Mouse (Mus musculus): ENCODE results near the gene Ttc8. TPM values are rescaled to one million over a fixed set of nuclear protein-coding genes. Genes with fewer than 3 reads are reported as not detected.

Ttc8 gene
- polyA plus RNA-seq (2017; shearing (Covaris generic)), result 1.6 TPM

GRCm38 (mm10) chr12:98920194-98920991, at the start of gene Ttc8:
Gene Ttc8, plus strand, starts transcription at chr12:98920574.

GRCm38 (mm10) chr12:98900881-98901801, 19.2 kb upstream of the Ttc8 start, which contains the start of gene Eml5:
Gene Eml5, minus strand, starts transcription at chr12:98901484.

Other genes starting within 250 kb of the Ttc8 start
- gene Ptpn21, start 183.2 kb upstream of the Ttc8 start, polyA plus RNA-seq (2017; shearing (Covaris generic)), result 2.1 TPM
- 126 TPM for gene Zc3h14, start 173.6 kb upstream of the Ttc8 start, polyA plus RNA-seq (2017; shearing (Covaris generic))
- 11.3 TPM for gene Eml5, start 19.1 kb upstream of the Ttc8 start, polyA plus RNA-seq (2017; shearing (Covaris generic))

Measured in effector memory CD4-positive, alpha-beta T cell, adult 7 months (primary cell).